Mouse (Mus musculus): Measurements from ENCODE around the gene Fgfr1op2.

DNA sequence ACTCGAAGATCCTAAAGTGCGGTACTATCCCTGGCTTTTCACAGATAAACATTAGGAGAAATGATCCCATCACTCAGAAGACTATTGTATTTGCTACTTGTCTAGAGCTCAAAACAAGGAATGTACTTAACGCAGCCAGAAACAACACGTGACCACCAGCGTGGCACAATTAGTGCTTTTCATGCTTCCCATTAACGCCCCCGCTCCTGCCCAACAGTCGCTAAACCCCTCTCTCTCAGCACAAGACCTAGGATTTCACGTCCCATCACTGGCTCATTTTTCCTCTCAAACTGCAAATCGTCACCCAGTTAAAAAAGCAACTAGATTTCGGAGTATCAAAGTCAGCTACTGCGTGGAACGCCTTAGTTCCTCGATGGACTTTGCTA is 56.6 kb downstream of the Fgfr1op2 start:
- no peak for TF ChIP-seq CTCF (IDR thresholded peaks at IDR 0.05; ENCODE audit: low read depth, low read length)
- no peak for TF ChIP-seq POLR2AphosphoS5 (IDR thresholded peaks at IDR 0.05; ENCODE audit: insufficient replicate concordance, low read depth, low read length)
- TF ChIP-seq TAL1 (conservative IDR thresholded peaks at IDR 0.05; ENCODE audit: low read depth, low read length) = no peak

Data from G1E (cell line).